Mouse (Mus musculus): ENCODE measurements at regions not wholly inside any gene's neighbourhood (a gene's known extent, or its start where the extent isn't known, plus 50 kb on each side); places are given as distances from the start of the nearest gene placed in this dataset.

DNA sequence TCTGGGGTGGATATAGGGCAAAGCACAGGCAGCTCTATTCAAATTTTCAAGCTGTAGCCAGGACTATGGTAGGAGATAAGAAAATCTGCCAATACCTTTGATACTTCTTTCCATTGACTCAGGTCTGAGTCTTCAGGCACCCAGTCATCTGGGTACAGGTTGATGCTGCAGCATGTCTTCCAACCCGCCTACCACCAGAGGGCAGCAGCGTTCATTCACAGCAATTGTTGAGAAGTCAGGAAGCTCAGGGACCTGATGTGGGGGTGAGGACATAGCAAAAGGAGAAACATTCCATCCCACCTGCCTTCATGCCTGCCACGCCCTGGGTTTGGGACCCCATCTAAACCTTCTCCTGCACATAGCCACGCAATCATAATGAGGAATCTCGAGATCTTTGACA, 118.2 kb upstream of the Gm21876 start:
- peak; percentile 26 for DNase-seq (ENCODE audit: low read depth, low spot score)

DNA sequence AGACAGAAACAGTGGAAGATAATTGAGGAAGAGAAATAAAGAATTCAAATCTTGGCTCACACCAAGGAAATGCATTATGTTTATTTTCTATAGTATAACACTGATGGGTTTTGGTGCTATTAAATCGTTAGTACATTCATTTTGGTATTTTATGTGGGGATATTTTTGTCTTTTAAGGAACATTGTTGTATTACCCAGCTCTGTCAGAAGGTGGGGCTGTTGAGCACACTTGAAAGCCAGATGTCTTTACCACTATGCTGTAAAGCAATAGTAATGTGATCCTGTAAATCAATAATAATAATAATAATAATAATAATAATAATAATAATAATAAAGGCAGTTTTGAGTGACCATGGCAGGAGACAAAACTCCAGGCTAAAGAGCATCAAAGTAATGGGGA, 120.0 kb upstream of the Gm21876 start:
- peak; percentile 8 for DNase-seq (ENCODE audit: low read depth, low spot score)

DNA sequence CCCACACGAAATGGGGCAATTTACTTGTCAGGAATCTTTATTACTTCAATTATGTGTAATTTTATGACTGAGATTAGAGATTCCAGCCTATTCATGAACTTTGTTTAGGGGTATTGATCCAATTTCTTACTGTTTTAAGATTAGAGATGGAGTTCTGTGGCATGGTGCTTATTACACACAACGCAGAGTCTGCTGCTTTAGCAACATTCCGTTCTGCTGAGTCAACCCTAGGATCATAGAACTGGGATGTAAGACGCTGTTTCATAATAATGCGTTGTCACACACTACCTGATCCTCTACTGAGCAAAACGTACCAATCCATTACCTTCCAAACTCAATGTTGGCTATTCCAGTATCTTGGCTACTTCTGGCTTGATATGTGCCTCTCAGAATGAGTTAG, 121.9 kb upstream of the Gm21876 start:
- DNase-seq (ENCODE audit: low read depth, low spot score), result no peak

DNA sequence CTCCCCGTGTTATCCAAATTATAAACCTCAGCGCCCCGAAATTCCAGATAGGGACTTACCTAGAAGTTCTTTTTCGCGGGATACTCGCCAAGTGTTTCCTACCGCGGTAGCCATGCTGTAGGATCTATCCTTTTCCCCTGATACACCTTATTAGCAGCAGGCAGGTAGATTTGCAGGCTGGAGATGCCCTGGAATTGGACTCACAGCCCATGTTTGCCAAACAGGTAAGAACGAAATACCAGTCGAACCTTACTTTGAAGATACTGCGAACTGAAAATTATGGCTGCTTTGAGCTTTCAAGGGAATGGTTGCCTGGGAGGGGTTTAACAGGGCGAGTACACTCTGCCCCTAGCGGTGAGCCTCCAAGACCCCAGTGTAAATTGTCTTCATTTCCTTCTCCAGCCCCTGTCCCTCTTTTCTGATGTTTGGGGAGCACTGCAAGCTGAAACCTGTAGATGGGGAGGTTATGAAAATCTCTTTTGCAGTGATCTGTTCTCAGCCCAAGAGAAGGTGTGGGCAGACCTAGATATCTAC, 149.8 kb upstream of the Agtr2 start:
- peak; percentile 13 for DNase-seq (ENCODE audit: low read depth, low spot score)

DNA sequence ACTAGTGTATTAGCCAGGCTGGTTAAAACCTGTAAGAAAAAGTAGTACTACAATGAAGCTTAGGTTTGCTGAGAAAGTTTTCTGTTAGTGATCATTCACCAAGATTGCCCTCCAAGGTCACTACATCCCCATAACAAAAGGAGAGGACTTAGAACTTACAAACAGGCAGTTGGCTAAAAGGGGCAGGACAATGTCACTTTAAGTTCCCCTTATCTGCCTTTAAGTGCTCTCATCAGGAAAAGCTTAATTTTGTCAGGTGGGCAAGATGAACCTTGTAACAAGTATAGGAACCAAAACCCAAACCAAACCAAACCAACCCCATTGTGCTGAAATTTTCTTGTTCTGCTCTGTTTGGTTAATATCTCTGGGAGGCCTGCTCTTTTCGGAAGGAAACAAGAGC, 139.9 kb upstream of the Agtr2 start:
- no peak for DNase-seq (ENCODE audit: low read depth, low spot score)

DNA sequence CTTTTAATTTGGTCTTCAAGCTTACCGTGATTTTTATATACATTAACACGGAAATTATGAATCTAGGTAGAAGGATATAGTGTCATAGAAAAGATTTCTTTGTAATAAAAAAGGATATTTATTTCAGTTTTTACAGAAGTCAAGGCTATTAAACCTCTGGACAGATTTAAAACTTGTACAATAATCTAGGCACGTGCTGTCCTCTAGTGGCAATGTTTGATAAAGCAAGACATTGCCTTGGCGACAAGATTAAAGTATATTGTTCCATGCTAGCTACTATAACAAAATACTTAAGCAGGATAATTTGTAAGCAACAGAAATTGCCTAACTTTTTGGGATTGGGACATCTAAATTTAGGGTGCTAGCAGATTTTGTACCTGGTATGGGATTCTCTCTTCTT, 133.8 kb upstream of the Agtr2 start:
- DNase-seq (ENCODE audit: low read depth, low spot score), result peak; percentile 27

DNA sequence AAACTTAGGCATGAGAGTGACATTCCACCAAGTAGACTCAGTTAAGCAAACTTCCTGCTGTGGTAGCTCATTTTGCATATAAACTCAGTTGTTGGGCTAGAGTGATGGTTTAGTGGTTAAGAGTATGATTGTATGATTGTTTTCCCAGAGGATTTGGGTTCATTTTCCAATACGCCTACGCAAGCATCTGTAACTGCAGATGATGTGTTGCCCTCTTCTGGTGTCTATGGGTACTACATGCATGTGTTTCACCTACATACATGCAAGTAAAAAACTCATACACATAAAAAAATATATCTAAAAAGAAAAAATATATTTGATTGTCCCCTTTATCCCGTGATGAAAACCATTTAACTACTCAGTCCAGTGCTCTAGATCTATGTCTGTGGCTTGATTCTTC, 132.0 kb upstream of the Agtr2 start:
- DNase-seq (ENCODE audit: low read depth, low spot score), result peak; percentile 51

DNA sequence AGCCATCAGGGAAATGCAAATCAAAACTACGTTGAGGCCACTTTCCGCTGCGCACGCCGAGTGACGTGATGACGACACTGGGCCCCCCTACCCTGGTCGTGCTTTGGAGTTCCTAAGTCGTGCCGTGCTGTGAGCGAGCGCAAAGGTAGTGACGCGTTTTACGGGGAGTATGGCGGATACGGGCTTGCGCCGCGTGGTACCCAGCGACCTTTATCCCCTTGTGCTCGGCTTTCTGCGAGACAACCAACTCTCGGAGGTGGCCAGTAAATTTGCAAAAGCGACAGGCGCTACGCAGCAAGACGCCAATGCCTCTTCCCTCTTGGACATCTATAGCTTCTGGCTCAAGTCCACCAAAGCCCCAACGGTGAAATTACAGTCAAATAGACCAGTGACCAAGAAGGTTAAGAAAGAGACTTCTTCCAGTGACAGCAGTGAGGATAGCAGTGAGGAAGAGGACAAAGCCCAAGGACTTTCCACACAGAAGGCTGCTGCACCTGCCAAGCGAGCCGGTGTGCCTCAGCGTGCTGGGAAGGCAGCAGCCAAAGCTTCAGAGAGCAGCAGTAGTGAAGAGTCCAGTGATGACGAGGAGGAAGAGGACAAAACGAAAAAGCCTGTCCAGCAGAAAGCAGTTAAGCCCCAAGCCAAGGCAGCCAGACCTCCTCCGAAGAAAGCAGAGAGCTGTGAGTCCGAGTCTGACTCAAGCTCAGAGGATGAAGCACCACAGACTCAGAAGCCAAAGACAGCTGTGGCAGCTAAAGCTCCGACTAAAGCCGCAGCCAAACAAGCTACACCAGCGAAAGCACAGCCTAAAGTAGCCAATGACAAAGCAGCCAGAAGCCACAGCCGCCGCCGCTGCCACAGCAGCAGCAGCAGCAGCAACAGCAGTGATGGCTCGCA, 123.3 kb upstream of the Agtr2 start:
- peak; percentile 87 for DNase-seq (ENCODE audit: low read depth, low spot score)

DNA sequence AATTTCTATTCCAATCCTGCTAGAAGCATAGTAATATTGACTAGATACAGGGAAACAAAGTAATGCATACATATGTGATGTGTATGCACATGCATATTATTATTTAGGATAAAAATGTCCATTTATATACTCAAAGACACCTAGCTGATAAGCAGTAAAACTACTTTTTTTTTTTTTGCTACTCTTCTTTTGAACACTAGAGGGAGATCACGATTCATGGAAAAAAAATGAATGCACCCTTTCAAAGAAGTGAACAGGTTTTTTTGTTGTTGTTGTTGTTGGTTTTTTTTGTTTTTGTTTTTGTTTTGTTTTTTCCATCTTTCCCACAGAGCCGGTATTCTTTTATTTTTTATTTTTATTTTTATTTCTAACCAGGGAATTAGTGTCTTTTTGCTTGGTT, 99.1 kb upstream of the Agtr2 start:
- DNase-seq (ENCODE audit: low read depth, low spot score), result no peak

DNA sequence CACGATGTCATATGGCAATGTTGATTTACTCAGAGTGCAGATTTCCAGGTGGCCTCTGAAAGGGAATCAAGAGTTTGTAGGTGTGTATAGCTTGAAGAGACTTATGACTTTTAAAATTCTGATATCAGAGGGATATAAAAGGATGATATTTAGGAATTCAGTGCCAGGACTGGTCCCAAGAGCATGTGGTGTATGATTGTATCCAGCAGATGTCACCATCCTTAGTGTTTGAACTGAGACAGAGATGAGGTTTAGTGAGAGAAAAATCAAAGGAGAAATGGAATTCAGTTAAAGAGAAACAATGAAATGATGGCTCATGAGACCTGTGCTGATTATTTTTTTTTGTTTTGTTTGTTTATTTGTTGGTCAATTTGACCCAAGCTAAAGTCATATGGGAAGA, 94.4 kb upstream of the Agtr2 start:
- DNase-seq (ENCODE audit: low read depth, low spot score), result peak; percentile 27

DNA sequence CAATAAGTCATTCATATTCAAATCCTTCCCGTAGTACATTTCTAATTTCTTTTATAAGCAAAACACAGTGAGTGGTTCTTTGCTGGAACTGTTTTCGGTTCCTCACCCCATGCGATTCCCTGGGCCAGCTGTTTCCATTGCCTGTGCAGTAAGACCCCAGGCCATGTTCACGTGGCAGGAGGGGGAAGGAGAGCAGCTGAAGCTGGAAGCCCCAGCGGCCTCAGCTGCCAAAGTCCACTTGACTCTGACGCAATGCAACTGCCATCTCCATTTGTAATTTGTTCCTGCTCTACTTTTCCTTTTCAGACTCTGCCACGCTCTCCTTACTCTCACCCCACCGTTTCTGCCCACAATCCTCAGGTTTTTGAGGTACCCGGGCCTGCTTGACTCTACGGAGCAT, 91.1 kb upstream of the Agtr2 start:
- DNase-seq (ENCODE audit: low read depth, low spot score), result no peak

DNA sequence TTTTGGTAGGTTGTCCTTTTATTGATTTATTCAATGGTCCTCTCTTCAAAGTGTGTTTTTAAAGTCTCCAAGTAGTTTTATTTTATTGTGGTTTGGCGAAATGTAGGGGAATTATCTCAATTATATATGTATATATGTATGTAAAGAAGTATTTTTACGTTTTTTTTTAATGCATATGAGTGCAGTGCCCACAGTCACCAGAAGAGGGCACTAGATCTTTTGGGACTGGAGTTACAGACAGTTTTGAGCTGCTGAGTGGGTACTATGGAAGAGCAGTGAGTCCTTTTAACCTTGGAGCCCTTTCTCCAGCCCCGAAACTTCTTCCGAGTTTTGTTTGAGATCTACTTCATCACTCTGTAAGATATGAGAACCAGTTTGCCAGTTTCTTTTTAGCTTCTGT, 59.5 kb upstream of the Agtr2 start:
- no peak for DNase-seq (ENCODE audit: low read depth, low spot score)

DNA sequence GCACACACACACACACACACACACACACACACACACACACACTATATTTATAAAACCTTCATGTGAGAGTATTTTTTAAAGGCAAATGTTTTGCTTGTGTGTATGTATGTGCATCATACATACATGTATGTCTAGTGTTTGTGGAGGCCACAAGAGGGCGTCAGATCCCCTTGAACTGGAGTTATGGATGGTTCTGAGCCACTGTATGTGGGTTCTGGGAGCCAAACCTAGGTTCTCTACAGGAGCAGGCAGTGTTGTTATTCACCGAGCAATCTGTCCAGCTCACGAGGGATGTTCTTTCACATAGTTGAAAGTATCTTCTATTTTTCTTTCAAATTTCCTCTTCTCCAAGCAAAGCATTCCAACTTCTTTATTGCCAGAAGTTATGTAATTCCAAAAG, 56.3 kb upstream of the Agtr2 start:
- DNase-seq (ENCODE audit: low read depth, low spot score), result no peak

DNA sequence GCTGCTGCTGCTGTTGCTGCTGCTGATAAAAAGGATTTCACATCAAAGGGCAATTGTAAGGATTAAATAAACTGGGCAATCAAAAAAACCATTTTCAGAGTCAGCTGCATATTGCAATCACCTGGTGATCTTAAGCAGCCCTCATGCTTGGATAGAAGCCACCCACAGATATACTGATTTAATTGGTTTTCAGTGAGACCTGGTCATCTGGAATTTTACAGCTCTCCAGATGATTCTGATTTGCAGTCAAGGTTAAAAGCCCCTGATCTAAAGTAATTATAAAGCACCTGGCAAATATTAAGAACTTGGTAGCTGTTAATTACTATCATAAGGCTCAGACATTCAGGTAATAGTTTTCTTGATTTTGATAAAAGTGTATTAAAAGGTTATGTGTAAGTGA, 50.8 kb upstream of the Agtr2 start:
- no peak for DNase-seq (ENCODE audit: low read depth, low spot score)
